Mouse (Mus musculus): Measurements from ENCODE around the gene Cox11.

- TF ChIP-seq POLR2A (IDR thresholded peaks at IDR 0.05; ENCODE audit: low read depth, low read length): no peak
- TF ChIP-seq CTCF (IDR thresholded peaks at IDR 0.05; ENCODE audit: extremely low read depth, insufficient read depth, insufficient read length, insufficient replicate concordance): peak; percentile 7; the same call in 1 of the 2 replicates
Observed at GRCm38 (mm10) chr11:90623477-90623876, 14.5 kb upstream of the Cox11 start.
